ENCODE assay signal across 18 mouse cellular contexts in the genomic region with DNA sequence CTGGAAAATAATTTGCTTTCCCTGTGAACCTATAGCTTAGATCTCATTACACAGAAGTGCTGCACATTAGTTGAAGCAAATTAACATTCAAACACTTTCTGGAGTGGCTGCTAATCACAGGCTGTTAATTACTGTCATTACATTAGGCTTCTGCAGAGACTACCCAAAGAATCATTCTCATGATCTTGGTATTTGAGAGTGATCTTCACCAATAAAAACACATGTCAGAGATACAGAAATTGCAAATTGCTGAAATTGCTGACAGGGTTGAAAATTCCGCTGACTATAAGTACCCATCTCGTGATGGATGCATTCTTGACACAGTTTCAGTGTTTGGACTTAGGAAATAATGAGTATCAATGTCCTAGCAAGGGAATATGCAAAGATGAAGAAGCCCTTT.
"Had no signal": no experiment of that assay in that cellular context is flagged by ENCODE, and none has a peak within 500 bp of the region (broad histone marks: within the 10 kb centered on the region; RNA-seq: fewer than 3 reads in every experiment).

No protein-coding gene starts in this region.

- ATAC-seq: liver, postnatal 0 days; lung, postnatal 0 days; midbrain, embryonic 13.5 days; midbrain, embryonic 15.5 days had no signal

- H3K4me2 ChIP-seq: lung, embryonic 15.5 days; midbrain, embryonic 11.5 days; midbrain, embryonic 13.5 days; midbrain, embryonic 15.5 days; neural tube, embryonic 12.5 days; stomach, embryonic 15.5 days had no signal

- DNase-seq: liver, postnatal 0 days; lung, adult 2 months; lung, postnatal 14 days; lung, postnatal 36 days; right cerebral cortex, postnatal 14 days; thymus, adult 2 months; thymus, postnatal 25 days; thymus, postnatal 4 days had no signal

- H3K27me3 ChIP-seq: lung, embryonic 15.5 days; megakaryocyte, embryonic 14.5 days; midbrain, embryonic 13.5 days; midbrain, embryonic 15.5 days; neural tube, embryonic 12.5 days; stomach, embryonic 15.5 days had no signal

- H3K36me3 ChIP-seq: lung, embryonic 15.5 days; midbrain, embryonic 13.5 days; midbrain, embryonic 15.5 days; neural tube, embryonic 12.5 days; stomach, embryonic 15.5 days had no signal

- H3K4me3 ChIP-seq: lung, embryonic 15.5 days; megakaryocyte, embryonic 14.5 days; midbrain, embryonic 13.5 days; midbrain, embryonic 15.5 days; neural tube, embryonic 12.5 days; stomach, embryonic 15.5 days had no signal

- H3K27ac ChIP-seq: lung, embryonic 15.5 days; macrophage; midbrain, embryonic 13.5 days; midbrain, embryonic 15.5 days; neural tube, embryonic 12.5 days; stomach, embryonic 15.5 days; stomach, postnatal 0 days had no signal

- H3K4me1 ChIP-seq: megakaryocyte, embryonic 14.5 days; stomach, embryonic 15.5 days had no signal

- H3K9me3 ChIP-seq: lung, embryonic 15.5 days; midbrain, embryonic 15.5 days; stomach, embryonic 15.5 days had no signal

- H3K9ac ChIP-seq: liver, postnatal 0 days; lung, embryonic 15.5 days; midbrain, embryonic 13.5 days; midbrain, embryonic 15.5 days; neural tube, embryonic 12.5 days; stomach, embryonic 15.5 days had no signal
